Mouse (Mus musculus) heart, postnatal 25 days (tissue): Measurements from ENCODE around the gene Sidt1. TPM values are rescaled to one million over a fixed set of nuclear protein-coding genes. Genes with fewer than 3 reads are reported as not detected.

Source experiments
- DNase-seq: peaks from one replicate; pipeline ENCODE4 v3.0.0; 2022; ENCODE audit warnings: low spot score
- intact Hi-C: fragments of 180-260 bp; cut with DNase I; formaldehyde crosslinking; loops from one replicate; pipeline ENCODE4 v1.15.1; 2025
- total RNA-seq, 2 experiments: library from RNA; stranded (reverse); gene quantifications; 2 replicates each; pipeline ENCODE4 v1.2.3; 2021

Gene Sidt1
- under 1 TPM; 0.23 to 0.31 TPM for total RNA-seq

DNA sequence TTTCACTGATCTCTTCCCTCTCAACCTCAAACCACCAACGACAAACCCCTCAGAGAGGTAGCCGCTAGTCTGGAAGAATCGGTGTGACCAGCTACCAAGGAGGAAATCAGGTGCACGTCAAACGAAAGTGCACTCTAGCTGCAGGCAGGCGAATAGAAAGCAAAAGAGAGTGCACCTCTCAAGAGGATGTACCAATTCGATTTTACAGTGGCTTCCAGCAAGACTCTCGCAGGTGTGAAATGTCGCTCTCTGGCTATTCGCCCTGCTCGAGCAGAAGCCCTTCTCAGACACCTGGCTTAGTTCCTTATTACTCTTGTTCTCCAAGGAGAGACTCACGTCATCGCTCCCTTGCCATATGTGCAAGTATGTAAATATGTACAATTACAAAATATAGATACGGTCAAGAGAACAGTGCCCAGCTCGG is at the start of gene Sidt1:
Gene Sidt1, minus strand, starts transcription at position 336 of the 424 bp plus-strand sequence.
- no peak for DNase-seq
- intact Hi-C loops: no loop called here

DNA sequence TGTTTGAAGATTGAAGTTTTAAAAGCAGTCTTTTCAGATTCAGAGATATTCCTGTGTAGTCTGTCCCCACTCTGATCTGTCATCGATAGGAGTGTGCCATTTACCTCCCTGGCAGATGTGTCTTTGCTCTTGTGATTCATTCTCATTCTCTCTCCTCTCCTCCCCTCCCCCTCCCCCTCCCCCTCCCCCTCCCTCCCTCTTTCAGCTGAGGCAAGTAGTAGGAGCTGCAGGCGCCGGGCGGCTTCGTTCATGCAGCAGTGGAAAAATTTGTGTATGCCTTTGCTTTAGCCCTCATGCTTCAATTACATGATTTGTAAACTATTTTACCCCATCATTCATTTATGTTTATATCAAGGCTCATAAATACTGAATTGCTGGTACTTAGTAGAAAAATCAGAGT is 48.6 kb upstream of the Sidt1 start:
- intact Hi-C loops: no loop called here
- no peak for DNase-seq

DNA sequence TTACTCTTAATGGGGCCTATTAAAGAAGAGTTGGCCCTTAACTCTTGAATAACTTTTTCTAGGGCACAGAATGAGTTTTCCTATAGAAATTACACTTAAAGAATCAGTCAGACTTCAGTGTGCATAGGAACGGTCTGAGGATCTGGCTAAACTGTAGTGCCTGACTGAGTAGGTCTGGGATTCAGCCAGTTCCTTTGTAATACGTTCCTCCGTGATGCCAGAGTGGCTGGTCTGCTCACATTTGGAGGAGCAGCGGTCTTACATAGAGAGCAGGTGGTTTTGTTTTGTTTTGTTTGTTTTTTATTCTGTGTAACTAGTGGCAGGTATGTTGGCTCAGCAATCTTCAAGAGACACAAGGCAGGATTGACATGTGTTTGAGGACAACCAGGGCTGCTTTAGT is 47.0 kb upstream of the Sidt1 start:
- DNase-seq: no peak
- intact Hi-C loops: no loop called here

DNA sequence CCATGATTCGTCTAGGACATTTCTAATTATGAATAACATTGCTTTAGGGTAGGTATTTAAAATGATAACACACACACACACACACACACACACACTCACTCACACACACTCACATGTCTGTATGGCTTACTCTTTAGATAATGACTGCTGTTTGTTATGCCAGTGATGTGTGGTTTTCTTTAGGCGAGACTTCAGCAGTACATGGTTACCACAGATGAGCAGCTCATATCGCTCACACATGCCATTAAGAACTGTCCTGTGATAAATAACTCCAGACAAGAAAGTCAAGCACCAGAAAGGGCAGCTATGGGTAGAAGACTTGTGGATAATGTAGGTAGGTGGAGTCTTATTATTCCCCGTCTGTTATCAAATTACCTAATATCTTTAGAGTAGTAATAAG is 42.5 kb upstream of the Sidt1 start:
- intact Hi-C loops: no loop called here
- no peak for DNase-seq

DNA sequence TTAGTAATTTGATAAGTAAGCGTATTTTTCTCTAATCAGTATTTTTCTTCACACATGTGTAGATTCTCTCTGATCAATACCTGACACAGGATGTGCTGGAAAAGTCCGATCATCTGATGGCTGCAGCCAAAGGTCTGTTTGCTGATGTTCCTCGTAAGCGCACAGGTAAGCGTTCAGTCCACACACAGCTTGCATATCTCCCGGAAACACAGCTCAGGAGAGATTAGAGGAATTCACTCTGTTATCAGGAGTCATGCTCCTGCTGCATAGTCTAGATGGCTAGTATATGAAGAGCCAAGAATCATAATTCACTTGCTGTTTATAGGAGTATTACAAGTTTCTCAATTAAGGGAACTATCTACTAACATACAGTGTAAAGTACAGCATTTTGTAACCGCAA is 32.5 kb upstream of the Sidt1 start:
- intact Hi-C loops: no loop called here

DNA sequence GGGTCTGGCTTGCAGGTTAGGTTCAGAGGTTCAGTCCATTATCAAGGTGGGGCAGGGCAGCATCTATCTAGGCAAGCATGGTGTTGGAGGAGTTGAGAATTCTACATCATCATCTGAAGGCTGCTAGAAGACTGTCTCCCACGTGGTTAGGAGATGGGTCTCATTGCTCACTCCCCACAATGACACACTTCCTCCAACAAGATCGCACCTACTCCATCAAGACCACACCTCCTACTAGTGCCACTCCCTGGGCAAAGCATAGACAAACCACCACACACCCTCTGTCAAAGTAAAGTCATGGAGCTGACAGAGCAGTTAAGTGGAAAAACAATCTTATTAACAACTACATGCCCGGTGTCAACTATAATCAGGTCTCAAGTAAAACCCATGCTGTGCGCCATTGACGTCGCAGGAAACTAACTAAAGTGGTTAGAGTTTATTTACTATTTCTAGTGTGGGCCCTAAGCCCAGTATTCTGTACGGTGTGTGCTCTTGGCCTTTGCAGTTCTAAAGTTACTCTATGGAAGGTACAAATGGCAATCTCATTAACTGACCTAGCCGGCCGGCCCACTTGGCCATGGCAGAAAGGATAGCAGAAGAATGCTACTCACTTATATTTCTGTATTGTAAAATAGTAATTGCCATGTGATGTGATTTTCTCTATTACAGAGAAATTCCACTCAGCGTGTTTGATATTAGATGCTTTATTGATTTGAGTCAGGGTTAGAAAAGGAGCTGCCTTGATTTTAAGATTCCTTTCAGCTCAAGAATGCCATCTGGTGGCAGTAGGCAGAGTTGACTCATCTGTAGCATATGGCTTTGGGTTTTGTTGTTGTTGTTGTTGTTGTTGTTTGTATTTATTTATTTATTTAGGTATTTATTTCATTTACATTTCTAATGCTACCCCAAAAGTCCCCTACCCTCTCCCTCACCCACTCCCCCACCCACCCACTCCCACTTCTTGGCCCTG is 29.2 kb upstream of the Sidt1 start:
- intact Hi-C loops: loop anchor here (1.0 to 2.0 kb wide), 2 partner anchors 61 to 120 kb away; no protein-coding TSS in a partner anchor
- no peak for DNase-seq

More for the DNA sequence above, 32.5 kb upstream of the Sidt1 start:
- no peak for DNase-seq

DNA sequence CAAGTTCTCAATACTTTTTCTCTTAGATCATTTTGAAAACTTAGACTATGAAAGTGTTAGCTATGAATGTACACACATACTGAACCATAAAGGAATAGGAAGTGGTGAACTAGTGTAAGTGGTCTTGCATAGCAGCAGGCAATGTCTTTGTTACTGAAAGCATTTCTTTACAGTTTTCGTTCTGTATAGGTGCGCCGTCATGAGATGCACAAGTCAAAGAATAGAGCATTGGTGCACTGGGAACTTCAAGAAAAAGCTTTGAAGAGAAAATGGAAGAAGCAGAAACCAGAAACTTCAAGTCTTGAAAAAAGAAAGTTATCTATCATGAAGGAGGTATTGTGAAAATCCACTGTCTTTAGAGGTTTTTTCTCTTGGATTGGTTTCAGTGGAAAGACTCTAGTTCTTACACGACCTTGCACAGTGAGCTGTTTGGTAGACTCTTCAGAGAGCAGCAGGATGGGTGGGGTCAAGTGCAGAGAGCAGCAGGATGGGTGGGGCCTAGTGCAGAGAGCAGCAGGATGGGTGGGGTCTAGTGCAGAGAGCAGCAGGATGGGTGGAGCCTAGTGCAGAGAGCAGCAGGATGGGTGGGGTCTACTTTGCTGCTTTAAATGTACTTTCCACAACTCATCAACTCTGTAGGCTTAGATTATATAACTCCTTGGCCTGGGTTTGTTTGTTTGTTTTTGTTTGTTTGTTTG is 24.7 kb upstream of the Sidt1 start:
- peak; percentile 46 for DNase-seq
- intact Hi-C loops: no loop called here

DNA sequence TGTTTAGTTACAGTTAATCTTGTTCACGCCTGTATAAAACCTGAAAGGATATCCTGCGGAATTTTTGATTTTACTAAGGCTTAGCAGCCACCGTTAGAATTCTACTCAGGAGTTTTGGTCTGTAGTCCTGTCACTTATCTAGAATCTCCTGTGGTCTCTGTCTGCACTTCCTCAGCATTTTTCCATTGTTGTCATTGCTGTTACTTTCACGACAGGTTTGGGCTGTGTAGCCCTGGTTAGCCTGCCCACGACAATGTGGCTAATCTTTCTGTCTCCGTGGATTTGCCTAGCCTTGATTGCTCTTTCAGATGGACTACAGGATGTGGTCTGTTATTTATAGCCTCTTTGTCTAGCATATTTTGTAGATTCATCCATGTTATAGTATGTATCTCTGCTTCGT is 23.3 kb upstream of the Sidt1 start:
- intact Hi-C loops: no loop called here

DNA sequence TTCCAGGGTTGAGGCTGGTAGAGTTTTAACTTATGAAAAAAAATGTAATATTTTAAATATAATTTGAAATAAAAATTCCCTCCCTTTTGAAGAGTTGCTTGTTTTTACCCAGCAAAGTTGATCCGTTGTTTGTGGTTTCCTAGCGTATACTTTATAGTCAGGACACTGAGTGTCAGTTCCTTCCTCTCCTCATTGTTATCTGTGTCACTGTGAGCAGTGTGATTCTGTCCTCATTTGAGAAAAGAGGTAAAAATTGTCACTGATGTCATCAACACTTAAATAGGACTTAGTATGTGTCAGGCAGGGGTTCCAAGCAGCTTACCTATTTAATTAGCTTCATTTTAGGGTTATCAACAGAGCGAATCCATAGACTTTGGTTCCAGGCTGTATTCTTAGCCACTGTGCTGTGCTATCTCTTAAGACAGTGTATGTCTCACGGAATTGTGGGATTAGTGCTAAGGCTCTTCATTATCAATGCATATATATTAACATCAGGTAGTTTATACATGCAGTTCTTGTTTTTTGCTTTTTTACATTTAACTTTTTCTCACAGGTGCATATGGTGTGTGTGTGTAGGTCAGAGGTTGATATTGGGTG is 16.9 kb upstream of the Sidt1 start:
- intact Hi-C loops: loop anchor here (5.0 kb wide), 1 partner anchor 208 kb away; no protein-coding TSS in a partner anchor

More for the DNA sequence above, 23.3 kb upstream of the Sidt1 start:
- DNase-seq: no peak

DNA sequence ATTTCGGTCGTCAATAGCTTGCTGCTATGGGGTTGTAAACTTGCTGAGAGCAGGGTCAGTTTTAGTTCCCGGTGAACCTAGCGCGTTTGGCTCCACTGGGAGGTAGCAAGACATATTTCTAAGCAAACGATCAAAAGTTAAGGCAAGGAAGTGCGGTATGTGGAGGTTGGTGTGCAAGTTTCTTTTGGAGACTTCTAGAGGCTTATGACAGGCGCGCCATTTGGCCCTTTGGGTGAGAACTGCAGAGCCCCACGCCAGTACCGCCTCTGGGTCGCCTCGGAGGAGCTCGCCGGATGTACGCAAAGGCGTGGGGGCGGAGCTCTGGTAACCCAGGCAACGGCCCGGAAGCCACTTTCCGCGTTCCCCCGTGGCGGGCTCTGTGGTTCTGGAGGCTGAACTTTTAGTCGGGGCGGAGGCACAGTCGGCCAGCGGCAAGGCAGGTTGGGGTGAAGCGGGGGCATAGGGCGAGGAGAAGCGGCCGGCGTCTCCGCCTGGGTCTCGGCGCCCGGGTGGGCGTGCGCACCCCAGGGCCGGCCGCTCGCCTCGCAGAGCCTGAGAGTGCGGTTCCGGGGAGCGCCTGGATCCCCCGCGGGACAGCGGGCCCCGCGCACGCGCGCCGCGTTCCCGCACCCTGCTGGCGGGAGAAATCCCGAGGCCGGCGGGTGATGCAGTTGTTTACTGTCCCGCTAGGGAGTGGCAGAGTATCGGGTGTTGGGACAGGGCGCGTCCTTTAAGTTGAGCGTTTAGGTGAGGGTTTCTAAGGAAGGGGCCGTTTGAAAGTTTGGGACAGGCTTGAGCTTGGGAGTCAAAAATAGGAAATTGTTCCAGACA is 14.3 kb upstream of the Sidt1 start, which contains the start of gene Spice1:
Gene Spice1, plus strand, starts transcription at position 51 of the 831 bp plus-strand sequence.
- intact Hi-C loops: loop anchor here (5.0 kb wide), 1 partner anchor 205 kb away; no protein-coding TSS in a partner anchor
- DNase-seq: peak; percentile 87

More for the DNA sequence above, 16.9 kb upstream of the Sidt1 start:
- DNase-seq: no peak

DNA sequence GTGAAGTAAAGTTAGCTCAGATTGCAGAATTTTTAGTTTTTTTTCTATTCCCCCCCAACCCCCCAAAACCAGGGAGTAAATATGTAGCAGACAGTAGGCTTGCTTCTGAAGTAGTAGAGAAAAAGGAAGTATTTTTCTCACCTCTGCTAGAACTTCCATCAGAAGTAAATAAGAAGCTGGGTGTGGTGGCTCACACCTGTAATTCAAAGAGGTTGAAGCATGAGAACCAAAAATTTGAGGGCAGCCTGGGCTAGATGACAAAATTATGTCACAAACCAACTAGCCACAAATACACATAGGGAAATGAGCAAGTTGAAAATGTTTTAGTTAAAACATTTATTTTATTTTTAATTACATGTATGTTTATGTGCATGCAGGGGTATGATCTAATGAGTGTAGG is 4.5 kb upstream of the Sidt1 start:
- DNase-seq: no peak
- intact Hi-C loops: no loop called here

DNA sequence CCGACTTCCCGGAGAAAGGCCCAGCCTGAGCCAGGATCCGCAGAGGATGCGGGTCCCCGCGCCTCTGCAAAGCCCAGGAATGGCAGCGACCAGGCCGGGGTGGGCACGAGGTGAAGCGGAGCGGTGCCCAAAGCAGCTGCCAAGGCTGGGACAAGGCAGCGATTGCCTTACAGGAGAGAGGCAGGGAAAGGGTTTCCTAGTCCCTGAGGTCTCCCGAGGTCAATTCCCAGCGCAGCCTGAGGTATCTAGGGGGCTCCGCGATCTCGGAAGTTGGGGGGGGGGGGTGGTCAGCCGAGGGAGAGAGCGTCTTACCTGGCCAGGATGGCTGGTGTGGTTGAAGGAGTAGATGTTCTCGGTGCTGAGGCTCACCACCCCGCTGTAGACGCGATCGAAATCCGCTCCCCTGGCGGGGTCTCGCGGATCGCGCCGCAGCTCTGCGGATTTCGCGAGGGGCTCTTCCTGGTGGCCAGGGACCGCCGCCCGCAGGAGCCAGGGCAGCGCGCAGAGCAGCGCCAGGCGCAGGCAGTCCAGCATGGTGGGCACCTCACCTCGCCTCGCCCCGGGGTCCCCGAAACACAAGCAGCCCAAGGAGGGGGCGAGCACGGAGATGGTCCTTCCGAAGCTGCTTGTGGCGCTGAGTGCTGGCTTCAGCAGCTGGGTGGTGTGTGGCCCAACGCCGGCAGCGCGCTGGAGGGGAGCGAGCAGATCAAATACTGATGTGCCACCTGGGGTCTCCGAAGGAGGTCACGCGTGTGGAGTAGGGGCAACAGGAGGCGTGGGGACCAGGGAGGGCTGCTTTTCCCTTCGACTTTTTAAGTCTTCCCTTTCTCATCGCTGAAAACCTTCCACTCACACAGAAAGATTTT is 768 bp downstream of the Sidt1 start:
- intact Hi-C loops: no loop called here
- DNase-seq: no peak

DNA sequence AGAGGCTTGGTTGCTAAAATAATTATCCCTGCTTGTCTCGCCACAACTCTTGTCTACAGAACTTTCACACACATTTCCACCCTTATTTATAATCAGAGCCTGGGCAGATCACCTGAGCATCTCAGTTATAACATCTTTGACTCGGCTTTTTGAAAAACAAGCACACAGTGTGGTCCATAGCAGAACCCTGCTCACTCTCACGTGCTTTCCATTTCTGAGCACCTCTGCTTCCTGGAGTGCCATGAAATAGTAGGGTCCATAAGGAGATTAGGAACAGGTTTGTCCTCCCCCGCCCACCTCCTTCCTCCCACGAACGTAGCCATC is 1.4 kb downstream of the Sidt1 start:
- DNase-seq: no peak
- intact Hi-C loops: no loop called here

DNA sequence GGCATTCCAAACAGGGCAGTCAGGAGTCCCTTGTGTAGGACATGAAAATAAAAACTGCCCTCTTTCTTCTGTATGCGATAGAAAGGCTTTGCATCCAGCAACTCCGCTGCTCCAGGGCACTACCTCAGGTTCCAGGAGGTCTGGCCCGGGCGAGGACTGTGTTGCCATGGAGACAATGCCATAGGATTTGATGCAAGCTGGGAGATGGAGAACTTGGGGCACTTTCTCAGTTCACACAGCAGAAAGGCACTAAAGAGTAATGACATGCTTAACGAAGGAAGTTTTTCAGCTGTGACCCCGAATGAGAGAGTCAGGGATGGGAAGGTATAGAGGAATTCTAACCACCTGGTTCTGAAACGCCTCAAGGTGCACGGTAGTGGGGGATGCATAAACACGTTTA is 1.8 kb downstream of the Sidt1 start:
- DNase-seq: no peak
- intact Hi-C loops: no loop called here

DNA sequence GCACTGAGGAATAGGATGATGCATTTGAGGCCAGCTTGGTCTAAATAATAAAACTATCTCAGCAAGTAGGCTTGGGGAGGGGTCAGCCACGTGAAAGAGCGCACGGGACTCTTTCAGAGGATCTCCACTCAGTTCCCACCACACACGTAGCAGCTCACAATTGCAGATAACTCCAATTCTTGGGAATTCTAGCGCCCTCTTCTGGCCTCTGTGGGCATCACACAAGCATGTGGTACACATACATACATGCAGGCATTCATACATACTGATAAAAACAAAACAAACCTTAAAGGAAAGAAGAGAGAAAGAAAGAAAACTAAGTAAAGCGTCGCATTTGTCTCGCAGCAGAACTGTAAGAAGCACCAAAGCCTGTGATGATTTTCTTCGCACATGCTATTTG is 2.3 kb downstream of the Sidt1 start:
- DNase-seq: no peak
- intact Hi-C loops: no loop called here

DNA sequence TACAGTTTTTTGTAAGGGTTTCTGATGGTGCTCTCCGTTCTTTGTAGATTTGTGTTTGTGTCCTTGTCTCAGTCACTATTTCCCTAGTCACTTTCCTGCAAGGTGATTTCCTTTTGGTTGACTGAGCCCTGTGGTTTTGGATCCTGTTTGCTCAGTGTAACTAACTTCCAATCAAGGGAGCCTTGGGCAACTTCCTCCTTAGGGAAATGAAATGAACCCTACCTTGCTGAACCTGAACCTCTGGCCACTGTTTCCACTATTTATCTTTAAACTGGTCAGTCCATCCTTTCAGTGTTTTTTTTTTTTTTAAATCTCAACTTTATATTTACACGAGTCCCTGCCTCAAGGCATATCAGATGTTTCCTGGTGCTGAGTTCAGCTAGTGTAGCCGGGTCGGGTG is 4.4 kb downstream of the Sidt1 start:
- DNase-seq: no peak
- intact Hi-C loops: no loop called here

DNA sequence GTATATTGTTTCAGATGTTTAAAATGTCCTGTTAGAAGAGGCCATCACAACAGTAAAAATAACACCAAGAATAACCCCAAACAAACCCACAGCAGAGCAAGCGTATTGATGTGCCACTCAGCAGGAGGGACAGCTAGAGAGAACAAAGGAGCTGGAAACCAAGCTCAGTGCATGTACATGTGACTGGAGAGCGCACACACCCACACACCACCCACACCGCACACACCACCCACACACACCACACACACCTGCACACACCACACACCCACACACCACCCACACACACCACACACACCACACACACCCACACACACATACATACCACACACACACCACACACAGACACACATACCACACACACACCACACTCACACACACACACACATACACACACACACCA is 12.8 kb downstream of the Sidt1 start:
- intact Hi-C loops: loop anchor here (1.0 kb wide), 1 partner anchor 23 kb away; no protein-coding TSS in a partner anchor

DNA sequence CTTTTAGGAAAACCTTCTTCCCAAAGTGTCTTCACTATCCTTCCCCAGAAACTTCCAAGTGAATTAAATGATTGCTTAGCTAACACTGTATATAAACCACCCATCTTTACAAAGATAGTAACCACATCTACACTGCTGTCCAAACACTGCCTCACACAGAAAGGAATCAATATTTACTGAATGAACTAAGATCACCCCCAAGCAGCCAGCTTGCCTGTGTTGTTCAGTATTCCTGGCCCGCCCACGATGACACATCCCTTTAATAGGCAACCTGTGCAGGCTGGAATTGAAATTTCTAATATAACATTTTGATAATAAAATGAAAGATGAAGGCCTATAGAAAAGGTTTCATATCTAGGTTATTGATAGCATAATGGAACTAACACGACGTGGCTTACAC is 16.6 kb downstream of the Sidt1 start:
- no peak for DNase-seq

More for the DNA sequence above, 12.8 kb downstream of the Sidt1 start:
- DNase-seq: no peak

DNA sequence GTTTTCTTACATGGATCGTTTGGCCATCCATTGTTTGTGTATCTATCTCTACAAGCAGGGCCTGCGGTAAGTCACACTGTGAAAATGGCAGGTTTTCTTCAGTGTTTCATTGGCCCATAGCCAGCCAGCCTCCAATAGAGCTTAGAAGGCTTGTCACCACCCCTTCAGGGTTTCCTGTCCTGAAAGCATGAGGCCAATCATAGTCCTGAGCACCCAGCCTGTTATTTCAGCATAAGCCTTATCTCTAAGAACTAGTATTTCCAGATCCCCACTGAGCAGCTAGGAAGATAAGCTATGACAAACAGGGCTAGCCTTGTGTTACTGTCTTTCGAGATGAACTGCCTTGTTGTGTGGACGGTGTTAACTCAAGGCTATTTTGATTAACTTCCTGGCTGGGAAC is 19.6 kb downstream of the Sidt1 start:
- intact Hi-C loops: no loop called here
- no peak for DNase-seq

More for the DNA sequence above, 16.6 kb downstream of the Sidt1 start:
- intact Hi-C loops: no loop called here
